Mouse (Mus musculus) heart, embryonic 13.5 days (tissue): ENCODE measurements at regions not wholly inside any gene's neighbourhood (a gene's known extent, or its start where the extent isn't known, plus 50 kb on each side); places are given as distances from the start of the nearest gene placed in this dataset.

Experiments used
- ATAC-seq: fragments of 200-750 bp; cut with Nextera tagmentation; 2 replicates; pipeline ENCODE4 v1.8.0; 2017; ENCODE audit warnings: moderate TSS enrichment; ENCODE audit not compliant: insufficient number of reproducible peaks, low FRiP score, low TSS enrichment; ENCODE audit errors: extremely low read depth
- H3K27ac ChIP-seq: fragments of 300-500 bp; sonication (generic); replicated peaks from 2 replicates; pipeline ENCODE4 v1.5.1; 2015; ENCODE audit warnings: moderate library complexity, mild to moderate bottlenecking, inconsistent platforms
- H3K27me3 ChIP-seq: fragments of 300-500 bp; sonication (generic); replicated peaks from 2 replicates; pipeline ENCODE4 v1.6.1; 2015; ENCODE audit warnings: mild to moderate bottlenecking, inconsistent platforms
- H3K36me3 ChIP-seq: fragments of 300-500 bp; sonication (generic); 2 replicates; pipeline ENCODE4 v1.6.1; 2015; ENCODE audit warnings: mild to moderate bottlenecking, inconsistent platforms
- H3K4me1 ChIP-seq: fragments of 300-500 bp; sonication (generic); 2 replicates; pipeline ENCODE4 v1.6.1; 2015; ENCODE audit warnings: inconsistent platforms
- H3K4me2 ChIP-seq: fragments of 300-500 bp; sonication (generic); 2 replicates; pipeline ENCODE4 v1.6.1; 2015; ENCODE audit warnings: inconsistent platforms, mild to moderate bottlenecking, moderate library complexity
- H3K4me3 ChIP-seq: fragments of 300-500 bp; sonication (generic); 2 replicates; pipeline ENCODE4 v1.5.1; 2015; ENCODE audit warnings: moderate library complexity, mild to moderate bottlenecking, inconsistent platforms
- H3K9ac ChIP-seq: fragments of 300-500 bp; sonication (generic); 2 replicates; pipeline ENCODE4 v1.6.1; 2015; ENCODE audit warnings: inconsistent platforms, mild to moderate bottlenecking, moderate library complexity
- H3K9me3 ChIP-seq: fragments of 300-500 bp; sonication (generic); 2 replicates; pipeline ENCODE4 v1.6.1; 2016; ENCODE audit warnings: inconsistent platforms
- WGBS: fragments of 180-500 bp; shearing (Covaris S2); methylation state at CpG from one replicate; pipeline ENCODE4 v1.1.7; 2015; ENCODE audit warnings: mixed read lengths; 5-methylcytosine and 5-hydroxymethylcytosine counted together

GRCm38 (mm10) chr2:148210813-148211212, 164.0 kb upstream of the Foxa2 start:
- H3K36me3 ChIP-seq: no peaks in the 10 kb centered on the region
- no peak overlapping the region for H3K9ac ChIP-seq
- H3K27me3 ChIP-seq: no peaks in the 10 kb centered on the region
- 61% methylated on average over 2 of the region's 2 CpGs for WGBS
- no peak overlapping the region for H3K27ac ChIP-seq
- no peak overlapping the region for H3K4me3 ChIP-seq
- H3K4me1 ChIP-seq: peaks cover 3% of the 10 kb centered on the region; the same call in 1 of the 2 replicates
- no peaks in the 10 kb centered on the region for H3K9me3 ChIP-seq
- no peak for ATAC-seq
- H3K4me2 ChIP-seq: no peak overlapping the region

DNA sequence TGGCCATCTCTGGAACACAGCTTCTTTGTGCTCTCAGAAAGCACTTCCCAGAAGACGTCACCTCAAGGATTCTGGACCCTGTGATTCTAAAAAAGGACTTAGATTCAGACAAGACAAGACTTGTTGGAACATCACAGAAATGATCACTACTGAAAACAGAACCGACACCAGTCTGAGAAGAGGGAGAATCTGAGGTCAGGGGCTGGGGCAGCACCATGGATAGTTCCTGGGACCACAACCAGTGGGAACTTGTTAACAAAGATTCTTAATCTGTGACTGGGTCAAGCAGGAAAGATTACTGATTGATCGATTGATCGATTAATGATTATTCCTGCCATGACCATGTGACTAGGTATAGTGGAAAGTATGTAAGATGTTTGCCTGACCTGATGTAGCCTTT, 170.4 kb upstream of the Foxa2 start:
- ATAC-seq: no peak
- Histone ChIP-seq H3K9me3 (no peaks in the 10 kb centered on the region), H3K9ac (no peak overlapping the region), H3K27ac (no peak overlapping the region), H3K4me1 (no peaks in the 10 kb centered on the region), H3K4me2 (no peak overlapping the region), H3K27me3 (no peaks in the 10 kb centered on the region; the same call in none of the 2 replicates), H3K4me3 (no peak overlapping the region), H3K36me3 (no peaks in the 10 kb centered on the region)
- 63% methylated on average over 4 of the region's 4 CpGs for WGBS

- no peak overlapping the region for H3K9ac ChIP-seq
- no peak overlapping the region for H3K27ac ChIP-seq
- no peak overlapping the region for H3K4me3 ChIP-seq
- H3K4me1 ChIP-seq: 0 out of 2 replicates have a peak, but pooled peaks cover 2% of the 10 kb centered on the region
- 62% methylated on average over 1 of the region's 1 CpGs for WGBS
- peaks cover 2% of the 10 kb centered on the region; the same call in 1 of the 2 replicates for H3K27me3 ChIP-seq
- H3K9me3 ChIP-seq: no peaks in the 10 kb centered on the region
- no peaks in the 10 kb centered on the region for H3K36me3 ChIP-seq
- no peak overlapping the region for H3K4me2 ChIP-seq
- ATAC-seq: no peak
Observed at GRCm38 (mm10) chr2:148233691-148234300, 161.3 kb upstream of the Sstr4 start.

GRCm38 (mm10) chr2:148237121-148237520, 158.0 kb upstream of the Sstr4 start:
- H3K4me1 ChIP-seq: peaks cover 8% of the 10 kb centered on the region; the same call in 1 of the 2 replicates
- H3K27me3 ChIP-seq: no peaks in the 10 kb centered on the region
- H3K4me3 ChIP-seq: no peak overlapping the region
- no peak overlapping the region for H3K9ac ChIP-seq
- no peaks in the 10 kb centered on the region for H3K9me3 ChIP-seq
- H3K4me2 ChIP-seq: no peak overlapping the region
- WGBS: 76% methylated on average over 4 of the region's 4 CpGs
- H3K27ac ChIP-seq: no peak overlapping the region
- ATAC-seq: no peak
- H3K36me3 ChIP-seq: no peaks in the 10 kb centered on the region

DNA sequence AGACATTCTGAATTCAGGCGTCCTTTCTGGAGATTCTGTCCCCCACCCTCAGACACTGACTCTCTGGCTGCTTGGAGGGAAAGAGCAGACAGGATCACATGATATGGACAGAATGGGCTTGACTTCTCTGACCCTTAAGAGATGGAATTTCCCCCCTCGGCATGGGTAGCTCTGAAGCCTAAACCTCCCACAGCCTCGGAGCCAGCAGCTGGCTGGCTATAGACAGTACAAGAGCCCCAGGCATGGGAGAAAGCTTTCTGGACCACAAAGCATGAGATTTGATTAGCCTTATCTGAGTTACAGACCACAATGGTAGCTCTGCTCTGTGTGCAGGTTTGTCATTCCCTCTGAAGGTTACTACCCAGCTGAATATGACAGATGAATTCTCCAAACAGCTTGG, 156.1 kb upstream of the Sstr4 start:
- no peaks in the 10 kb centered on the region for H3K27me3 ChIP-seq
- peaks cover 8% of the 10 kb centered on the region; the same call in 1 of the 2 replicates for H3K4me1 ChIP-seq
- no peak for ATAC-seq
- 18% methylated on average over 3 of the region's 3 CpGs for WGBS
- no peak overlapping the region for H3K27ac ChIP-seq
- H3K36me3 ChIP-seq: no peaks in the 10 kb centered on the region
- no peak overlapping the region for H3K4me2 ChIP-seq
- H3K4me3 ChIP-seq: no peak overlapping the region
- no peak overlapping the region for H3K9ac ChIP-seq
- H3K9me3 ChIP-seq: no peaks in the 10 kb centered on the region

GRCm38 (mm10) chr2:148242242-148242641, 152.9 kb upstream of the Sstr4 start:
- no peak overlapping the region for H3K27ac ChIP-seq
- no peaks in the 10 kb centered on the region for H3K27me3 ChIP-seq
- ATAC-seq: no peak
- H3K9ac ChIP-seq: no peak overlapping the region
- no peaks in the 10 kb centered on the region for H3K9me3 ChIP-seq
- H3K36me3 ChIP-seq: no peaks in the 10 kb centered on the region
- H3K4me1 ChIP-seq: peaks cover 8% of the 10 kb centered on the region; the same call in 1 of the 2 replicates
- H3K4me2 ChIP-seq: no peak overlapping the region
- 81% methylated on average over 4 of the region's 4 CpGs for WGBS
- H3K4me3 ChIP-seq: no peak overlapping the region

GRCm38 (mm10) chr2:148245575-148245974, 149.6 kb upstream of the Sstr4 start:
- Histone ChIP-seq H3K4me2 (no peak overlapping the region), H3K4me3 (no peak overlapping the region), H3K27ac (no peak overlapping the region), H3K4me1 (no peaks in the 10 kb centered on the region; the same call in 1 of the 2 replicates), H3K36me3 (no peaks in the 10 kb centered on the region), H3K27me3 (no peaks in the 10 kb centered on the region), H3K9ac (no peak overlapping the region), H3K9me3 (no peaks in the 10 kb centered on the region)
- no peak for ATAC-seq
- 73% methylated on average over 2 of the region's 2 CpGs for WGBS

DNA sequence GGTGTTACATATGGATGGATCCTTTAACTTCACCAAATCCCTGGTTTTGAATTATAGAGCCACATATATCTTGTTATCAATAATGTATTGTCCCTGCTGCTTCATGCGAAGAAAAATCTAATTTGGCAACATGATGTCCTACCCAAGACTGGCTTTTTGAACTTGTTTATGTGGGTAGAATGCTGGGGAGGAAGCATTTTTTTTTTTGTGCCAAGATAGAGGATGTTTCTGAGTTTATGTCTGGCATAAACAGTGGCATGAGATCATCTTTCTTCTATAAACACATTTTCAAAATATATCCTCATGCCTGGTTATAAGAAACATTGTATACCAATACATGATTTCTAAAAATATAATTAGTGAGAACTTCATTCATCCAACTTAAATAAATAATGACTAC, 144.2 kb upstream of the Sstr4 start:
- WGBS: 83% methylated on average over 1 of the region's 1 CpGs
- Histone ChIP-seq H3K27ac (no peak overlapping the region), H3K4me1 (no peaks in the 10 kb centered on the region), H3K4me3 (no peak overlapping the region), H3K4me2 (no peak overlapping the region), H3K9me3 (no peaks in the 10 kb centered on the region), H3K27me3 (no peaks in the 10 kb centered on the region), H3K9ac (no peak overlapping the region), H3K36me3 (no peaks in the 10 kb centered on the region)
- ATAC-seq: no peak

GRCm38 (mm10) chr2:148255662-148256061, 139.5 kb upstream of the Sstr4 start:
- H3K4me3 ChIP-seq: no peak overlapping the region
- no peaks in the 10 kb centered on the region for H3K36me3 ChIP-seq
- H3K4me1 ChIP-seq: no peaks in the 10 kb centered on the region
- no peak overlapping the region for H3K9ac ChIP-seq
- H3K4me2 ChIP-seq: no peak overlapping the region
- no peak overlapping the region for H3K27ac ChIP-seq
- 0 out of 2 replicates have a peak, but pooled peaks cover 3% of the 10 kb centered on the region for H3K27me3 ChIP-seq
- no peak; the same call in 1 of the 2 replicates for ATAC-seq
- no peaks in the 10 kb centered on the region for H3K9me3 ChIP-seq

- Histone ChIP-seq H3K36me3 (no peaks in the 10 kb centered on the region), H3K4me1 (no peaks in the 10 kb centered on the region), H3K27me3 (peaks cover 3% of the 10 kb centered on the region; the same call in 1 of the 2 replicates), H3K4me3 (no peak overlapping the region), H3K9me3 (no peaks in the 10 kb centered on the region), H3K4me2 (no peak overlapping the region), H3K27ac (no peak overlapping the region), H3K9ac (no peak overlapping the region)
- 80% methylated on average over 3 of the region's 3 CpGs for whole genome bisulfite sequencing
- no peak for ATAC-seq
Observed at GRCm38 (mm10) chr2:148264111-148264730, 130.9 kb upstream of the Sstr4 start.

DNA sequence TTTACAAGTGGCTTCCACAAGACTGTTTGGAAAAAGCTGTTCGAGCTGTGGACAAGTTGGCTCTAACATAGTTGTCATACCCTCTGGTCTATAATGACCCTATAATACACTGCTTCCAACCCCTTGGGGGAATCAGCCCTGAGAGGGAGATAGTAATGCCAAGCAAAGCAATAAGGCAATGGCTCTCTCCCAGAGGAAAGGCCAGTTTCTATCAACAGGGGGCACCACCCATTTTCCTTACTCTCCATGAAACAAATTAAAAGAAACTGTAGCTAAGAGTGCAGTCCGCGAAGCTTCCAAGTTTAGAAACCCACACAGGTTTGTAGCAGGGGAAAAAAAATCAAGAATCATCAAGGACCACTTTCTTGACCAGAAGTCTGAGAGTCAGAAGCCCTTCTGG, 115.9 kb upstream of the Sstr4 start:
- H3K36me3 ChIP-seq: no peaks in the 10 kb centered on the region
- no peak overlapping the region for H3K4me3 ChIP-seq
- H3K4me2 ChIP-seq: no peak overlapping the region
- no peaks in the 10 kb centered on the region for H3K4me1 ChIP-seq
- H3K27me3 ChIP-seq: no peaks in the 10 kb centered on the region
- 73% methylated on average over 3 of the region's 3 CpGs for WGBS
- no peak overlapping the region for H3K9ac ChIP-seq
- H3K27ac ChIP-seq: no peak overlapping the region
- H3K9me3 ChIP-seq: no peaks in the 10 kb centered on the region
- no peak for ATAC-seq

DNA sequence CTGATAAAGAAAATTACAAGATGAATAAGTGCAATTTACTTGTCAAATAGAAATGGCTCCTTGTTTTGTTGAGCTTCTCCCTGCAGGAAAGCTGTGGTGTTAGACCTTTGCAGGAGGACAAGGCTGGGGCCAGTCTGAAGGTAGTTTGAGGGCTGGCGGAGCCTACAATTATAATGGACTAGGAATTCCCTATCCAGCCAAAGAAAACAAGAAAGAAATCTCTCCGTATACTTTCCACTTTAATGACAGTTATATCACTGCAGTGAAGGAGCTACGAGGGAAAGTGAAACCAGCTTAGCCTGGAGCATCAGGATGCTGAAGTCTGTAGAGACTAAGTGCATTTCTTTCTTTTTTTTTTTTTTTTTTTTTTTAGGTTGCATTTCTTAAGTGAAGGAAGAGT, 104.8 kb upstream of the Sstr4 start:
- H3K4me1 ChIP-seq: 0 out of 2 replicates have a peak, but pooled peaks cover 2% of the 10 kb centered on the region
- no peak for ATAC-seq
- 57% methylated on average over 3 of the region's 3 CpGs for WGBS
- no peak overlapping the region for H3K4me2 ChIP-seq
- H3K27ac ChIP-seq: no peak overlapping the region
- H3K4me3 ChIP-seq: no peak overlapping the region
- H3K27me3 ChIP-seq: no peaks in the 10 kb centered on the region
- H3K9me3 ChIP-seq: no peaks in the 10 kb centered on the region
- no peak overlapping the region for H3K9ac ChIP-seq
- no peaks in the 10 kb centered on the region for H3K36me3 ChIP-seq
